Mouse (Mus musculus): ENCODE data around the gene 2510009E07Rik. TPM values are rescaled to one million over a fixed set of nuclear protein-coding genes. Genes with fewer than 3 reads are reported as not detected.
A peak's percentile ranks its signal among the peaks of the same experiment; 100 is the strongest.

2510009E07Rik gene
- total and polyA plus RNA-seq, 3 experiments = 10.9 to 25.2 (median 23.8) TPM

- WGBS = 87% methylated on average over 13 of the region's 13 CpGs
- DNase-seq = no peak
- H3K4me1 ChIP-seq (ENCODE audit: control insufficient read depth, insufficient read depth, low read length) = no peaks in the 10 kb centered on the region
These were observed 66.3 kb downstream of the 2510009E07Rik start for GRCm38 (mm10) chr16:21628061-21628591.

GRCm38 (mm10) chr16:21627248-21627647, 67.2 kb downstream of the 2510009E07Rik start:
- Histone ChIP-seq H3K9ac (ENCODE audit: low read depth, low read length) (no peak overlapping the region), H3K27ac (no peak overlapping the region), H3K4me1 (ENCODE audit: control insufficient read depth, insufficient read depth, low read length) (no peaks in the 10 kb centered on the region), H3K4me3 (no peak overlapping the region), H3K79me2 (replicated peaks; ENCODE audit: control insufficient read depth, insufficient read depth, low read length) (no peaks in the 10 kb centered on the region), H3K27me3 (ENCODE audit: control insufficient read depth, insufficient read depth, low read length) (no peaks in the 10 kb centered on the region), H3K36me3 (ENCODE audit: control insufficient read depth, insufficient read depth, low read length) (no peaks in the 10 kb centered on the region)
- intact Hi-C loops (cut with DNase I) = no loop called here
- DNase-seq = no peak
- WGBS = 83% methylated on average over 6 of the region's 6 CpGs
- TF ChIP-seq POLR2A (IDR thresholded peaks at IDR 0.05; ENCODE audit: insufficient read depth, low read depth, low read length) = no peak
- TF ChIP-seq CTCF (IDR thresholded peaks at IDR 0.05) = no peak
- TF ChIP-seq EP300 (IDR thresholded peaks at IDR 0.05; ENCODE audit: insufficient read depth, low read depth, low read length) = no peak

More at GRCm38 (mm10) chr16:21628061-21628591, 66.3 kb downstream of the 2510009E07Rik start:
- no peak overlapping the region for H3K27ac ChIP-seq
- no peak overlapping the region for H3K9ac ChIP-seq (ENCODE audit: low read depth, low read length)
- TF ChIP-seq POLR2A (IDR thresholded peaks at IDR 0.05; ENCODE audit: insufficient read depth, low read depth, low read length) (no peak), CTCF (IDR thresholded peaks at IDR 0.05) (no peak), EP300 (IDR thresholded peaks at IDR 0.05; ENCODE audit: insufficient read depth, low read depth, low read length) (no peak)
- no peak overlapping the region for H3K4me3 ChIP-seq
- no peaks in the 10 kb centered on the region for H3K36me3 ChIP-seq (ENCODE audit: control insufficient read depth, insufficient read depth, low read length)
- intact Hi-C loops (cut with DNase I) = no loop called here
- no peaks in the 10 kb centered on the region for H3K27me3 ChIP-seq (ENCODE audit: control insufficient read depth, insufficient read depth, low read length)
- H3K79me2 ChIP-seq (replicated peaks; ENCODE audit: control insufficient read depth, insufficient read depth, low read length) = no peaks in the 10 kb centered on the region

GRCm38 (mm10) chr16:21625784-21626634, 68.5 kb downstream of the 2510009E07Rik start:
- Histone ChIP-seq H3K27me3 (ENCODE audit: control insufficient read depth, insufficient read depth, low read length) (no peaks in the 10 kb centered on the region), H3K9ac (ENCODE audit: low read depth, low read length) (no peak overlapping the region), H3K4me1 (ENCODE audit: control insufficient read depth, insufficient read depth, low read length) (no peaks in the 10 kb centered on the region), H3K79me2 (replicated peaks; ENCODE audit: control insufficient read depth, insufficient read depth, low read length) (no peaks in the 10 kb centered on the region), H3K4me3 (no peak overlapping the region), H3K27ac (no peak overlapping the region), H3K36me3 (ENCODE audit: control insufficient read depth, insufficient read depth, low read length) (no peaks in the 10 kb centered on the region)
- no peak for DNase-seq
- TF ChIP-seq EP300 (IDR thresholded peaks at IDR 0.05; ENCODE audit: insufficient read depth, low read depth, low read length) = no peak
- no peak for TF ChIP-seq CTCF (IDR thresholded peaks at IDR 0.05)
- TF ChIP-seq POLR2A (IDR thresholded peaks at IDR 0.05; ENCODE audit: insufficient read depth, low read depth, low read length) = no peak
- intact Hi-C loops (cut with DNase I) = no loop called here
- 78% methylated on average over 6 of the region's 6 CpGs for WGBS

- Histone ChIP-seq H3K27ac (no peak overlapping the region), H3K4me3 (no peak overlapping the region), H3K79me2 (replicated peaks; ENCODE audit: control insufficient read depth, insufficient read depth, low read length) (no peaks in the 10 kb centered on the region), H3K4me1 (ENCODE audit: control insufficient read depth, insufficient read depth, low read length) (peaks cover 1% of the 10 kb centered on the region; the same call in 1 of the 2 replicates), H3K9ac (ENCODE audit: low read depth, low read length) (no peak overlapping the region), H3K27me3 (ENCODE audit: control insufficient read depth, insufficient read depth, low read length) (no peaks in the 10 kb centered on the region), H3K36me3 (ENCODE audit: control insufficient read depth, insufficient read depth, low read length) (no peaks in the 10 kb centered on the region)
- intact Hi-C loops (cut with DNase I) = no loop called here
- DNase-seq = no peak
- WGBS = 63% methylated on average over 2 of the region's 2 CpGs
- TF ChIP-seq CTCF (IDR thresholded peaks at IDR 0.05) (no peak), EP300 (IDR thresholded peaks at IDR 0.05; ENCODE audit: insufficient read depth, low read depth, low read length) (no peak), POLR2A (IDR thresholded peaks at IDR 0.05; ENCODE audit: insufficient read depth, low read depth, low read length) (no peak)
These were observed 73.8 kb downstream of the 2510009E07Rik start for GRCm38 (mm10) chr16:21620630-21621029.

GRCm38 (mm10) chr16:21615802-21616201, 78.7 kb downstream of the 2510009E07Rik start:
- intact Hi-C loops (cut with DNase I) = loop anchor here (1.0 kb wide), 1 partner anchor 112 kb away; no protein-coding TSS in a partner anchor
- TF ChIP-seq POLR2A (IDR thresholded peaks at IDR 0.05; ENCODE audit: insufficient read depth, low read depth, low read length) (no peak), CTCF (IDR thresholded peaks at IDR 0.05) (peak; percentile 88), EP300 (IDR thresholded peaks at IDR 0.05; ENCODE audit: insufficient read depth, low read depth, low read length) (no peak)
- Histone ChIP-seq H3K27me3 (ENCODE audit: control insufficient read depth, insufficient read depth, low read length) (no peaks in the 10 kb centered on the region), H3K4me3 (no peak overlapping the region), H3K4me1 (ENCODE audit: control insufficient read depth, insufficient read depth, low read length) (peaks cover 1% of the 10 kb centered on the region; the same call in 1 of the 2 replicates), H3K9ac (ENCODE audit: low read depth, low read length) (no peak overlapping the region), H3K27ac (no peak overlapping the region), H3K79me2 (replicated peaks; ENCODE audit: control insufficient read depth, insufficient read depth, low read length) (no peaks in the 10 kb centered on the region), H3K36me3 (ENCODE audit: control insufficient read depth, insufficient read depth, low read length) (no peaks in the 10 kb centered on the region)
- 66% methylated on average over 7 of the region's 7 CpGs for WGBS
- DNase-seq = no peak

GRCm38 (mm10) chr16:21610473-21610872, 84.0 kb downstream of the 2510009E07Rik start:
- Histone ChIP-seq H3K27me3 (ENCODE audit: control insufficient read depth, insufficient read depth, low read length) (no peaks in the 10 kb centered on the region), H3K79me2 (replicated peaks; ENCODE audit: control insufficient read depth, insufficient read depth, low read length) (no peaks in the 10 kb centered on the region), H3K27ac (no peak overlapping the region), H3K4me3 (no peak overlapping the region), H3K36me3 (ENCODE audit: control insufficient read depth, insufficient read depth, low read length) (0 out of 2 replicates have a peak, but pooled peaks cover 2% of the 10 kb centered on the region), H3K9ac (ENCODE audit: low read depth, low read length) (no peak overlapping the region), H3K4me1 (ENCODE audit: control insufficient read depth, insufficient read depth, low read length) (peaks cover 1% of the 10 kb centered on the region; the same call in 1 of the 2 replicates)
- WGBS = 95% methylated on average over 4 of the region's 4 CpGs
- intact Hi-C loops (cut with DNase I) = no loop called here
- DNase-seq = no peak
- no peak for TF ChIP-seq CTCF (IDR thresholded peaks at IDR 0.05)

Measured in heart, adult 2 months (tissue).